Mouse (Mus musculus) liver, postnatal 0 days (tissue): ENCODE data around the gene Polr2i. TPM values are rescaled to one million over a fixed set of nuclear protein-coding genes. Genes with fewer than 3 reads are reported as not detected.

Experiments
- ATAC-seq: fragments of 200-750 bp; cut with Nextera tagmentation; 2 replicates; pipeline ENCODE4 v1.8.0; 2017; ENCODE audit warnings: mild to moderate bottlenecking, moderate library complexity
- DNase-seq: peaks from one replicate; pipeline ENCODE4 v3.0.0-alpha.2; 2016
- H3K27ac ChIP-seq: fragments of 300-500 bp; sonication (generic); 2 replicates; pipeline ENCODE4 v1.5.1; 2014; ENCODE audit warnings: antibody characterized with exemption, moderate library complexity, mild to moderate bottlenecking, low read depth
- H3K27me3 ChIP-seq: fragments of 300-500 bp; sonication (generic); 2 replicates; pipeline ENCODE4 v1.6.1; 2014; ENCODE audit warnings: low read length, control low read depth, mixed read lengths; ENCODE audit not compliant: insufficient read depth
- H3K36me3 ChIP-seq: fragments of 300-500 bp; sonication (generic); replicated peaks from 2 replicates; pipeline ENCODE4 v1.6.1; 2014; ENCODE audit warnings: mild to moderate bottlenecking, control low read depth, low read length, moderate library complexity, mixed read lengths; ENCODE audit not compliant: insufficient read depth
- H3K4me1 ChIP-seq: fragments of 300-500 bp; sonication (generic); 2 replicates; pipeline ENCODE4 v1.6.1; 2014; ENCODE audit warnings: antibody characterized with exemption, mild to moderate bottlenecking, control low read depth; ENCODE audit not compliant: insufficient read depth
- H3K4me2 ChIP-seq: fragments of 300-500 bp; sonication (generic); 2 replicates; pipeline ENCODE4 v1.6.1; 2014; ENCODE audit warnings: low read depth, mild to moderate bottlenecking, low read length, moderate library complexity, mixed read lengths
- H3K4me3 ChIP-seq: fragments of 300-500 bp; sonication (generic); 2 replicates; pipeline ENCODE4 v1.5.1; 2014; ENCODE audit warnings: low read depth, low read length
- H3K9ac ChIP-seq: fragments of 300-500 bp; sonication (generic); replicated peaks from 2 replicates; pipeline ENCODE4 v1.6.1; 2014; ENCODE audit warnings: mild to moderate bottlenecking, moderate library complexity
- H3K9me3 ChIP-seq: fragments of 300-500 bp; sonication (generic); 2 replicates; pipeline ENCODE4 v1.6.1; 2016; ENCODE audit warnings: mild to moderate bottlenecking, control low read depth, low read length, mixed read lengths
- CTCF ChIP-seq: sonication (generic); IDR thresholded peaks from 2 replicates; pipeline ENCODE4 v1.5.1; 2016; ENCODE audit warnings: antibody characterized with exemption, low read depth
- EP300 ChIP-seq: IDR thresholded peaks from 2 replicates; pipeline ENCODE4 v1.6.1; 2016; ENCODE audit warnings: antibody characterized with exemption, low read depth, mild to moderate bottlenecking
- WGBS: fragments of 180-500 bp; shearing (Covaris S2); extraction: QIAGEN DNeasy Blood & Tissue Kit; methylation state at CpG from one replicate; pipeline ENCODE4 v1.1.7; 2014; ENCODE audit not compliant: insufficient replicate concordance; 5-methylcytosine and 5-hydroxymethylcytosine counted together
- polyA plus RNA-seq: library from polyadenylated mRNA; unstranded; fragments of >200 nt; fragmentation: Nextera tagmentation; extraction: Ambion mirVana; gene quantifications from 2 replicates; pipeline ENCODE4 v1.2.1, GENCODE M21; 2015

The Polr2i gene
- polyA plus RNA-seq, 1 experiment from 2014 or later = 42.9 TPM

DNA sequence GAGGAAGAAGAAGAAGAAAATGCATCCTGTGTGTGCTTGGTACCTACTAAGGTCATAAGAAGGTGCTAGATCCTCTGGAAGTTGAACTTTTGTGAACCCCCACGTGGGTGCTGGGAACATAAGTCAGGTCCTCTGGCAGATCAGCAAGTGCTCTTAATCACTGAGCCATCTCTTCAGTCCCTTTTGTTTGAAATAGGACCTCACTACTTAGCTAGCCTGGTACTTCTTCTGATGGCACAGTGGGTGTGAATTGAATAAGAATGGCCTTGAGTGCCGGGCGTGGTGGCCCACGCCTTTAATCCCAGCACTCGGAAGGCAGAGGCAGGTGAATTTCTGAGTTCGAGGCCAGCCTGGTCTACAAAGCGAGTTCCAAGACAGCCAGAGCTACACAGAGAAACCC, 34.2 kb downstream of the Polr2i start:
- peaks cover 19% of the 10 kb centered on the region for H3K36me3 ChIP-seq
- no peak overlapping the region for H3K9ac ChIP-seq
- H3K27ac ChIP-seq = no peak overlapping the region
- ATAC-seq = no peak
- TF ChIP-seq CTCF (no peak), EP300 (no peak)
- no peaks in the 10 kb centered on the region for H3K27me3 ChIP-seq
- H3K4me1 ChIP-seq = no peaks in the 10 kb centered on the region
- no peak for DNase-seq
- WGBS = 86% methylated on average over 7 of the region's 7 CpGs
- H3K4me3 ChIP-seq = no peak overlapping the region
- no peak overlapping the region for H3K4me2 ChIP-seq
- no peaks in the 10 kb centered on the region for H3K9me3 ChIP-seq

DNA sequence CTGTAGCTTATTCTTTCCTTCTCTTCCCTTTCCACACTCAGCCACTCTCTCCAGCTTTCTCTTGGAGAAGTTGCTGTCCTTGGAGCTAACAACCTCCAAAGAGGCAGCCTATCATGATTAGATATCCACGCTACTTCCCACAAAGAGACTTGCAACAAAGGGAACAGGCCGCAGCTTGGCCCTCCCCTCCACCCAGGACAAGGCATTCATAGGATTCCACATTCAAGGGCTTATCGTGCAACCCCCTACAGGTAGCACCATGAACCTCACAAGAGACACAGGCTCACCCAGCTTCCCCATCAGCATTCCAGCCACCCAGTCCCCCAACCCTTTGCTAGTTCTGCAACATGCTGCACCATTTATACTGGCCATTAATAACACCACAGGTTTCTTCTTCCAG, 35.0 kb downstream of the Polr2i start:
- no peak for DNase-seq
- ATAC-seq = no peak
- peaks cover 17% of the 10 kb centered on the region for H3K36me3 ChIP-seq

GRCm38 (mm10) chr7:30269641-30270040, 37.9 kb downstream of the Polr2i start:
- Histone ChIP-seq H3K9me3 (no peaks in the 10 kb centered on the region), H3K9ac (no peak overlapping the region), H3K4me2 (no peak overlapping the region), H3K36me3 (peaks cover 12% of the 10 kb centered on the region; the same call in 1 of the 2 replicates), H3K4me3 (no peak overlapping the region), H3K4me1 (no peaks in the 10 kb centered on the region), H3K27me3 (no peaks in the 10 kb centered on the region), H3K27ac (no peak overlapping the region)
- WGBS = 78% methylated on average over 4 of the region's 4 CpGs
- TF ChIP-seq EP300 (no peak), CTCF (no peak)
- DNase-seq (no peak), ATAC-seq (no peak)

More for the DNA sequence above, 35.0 kb downstream of the Polr2i start:
- Histone ChIP-seq H3K4me3 (no peak overlapping the region), H3K4me1 (no peaks in the 10 kb centered on the region), H3K27ac (no peak overlapping the region), H3K27me3 (no peaks in the 10 kb centered on the region), H3K9me3 (no peaks in the 10 kb centered on the region), H3K4me2 (no peak overlapping the region), H3K9ac (no peak overlapping the region)
- TF ChIP-seq EP300 (no peak), CTCF (no peak)
- 85% methylated on average over 3 of the region's 3 CpGs for WGBS

- Histone ChIP-seq H3K9me3 (no peaks in the 10 kb centered on the region), H3K9ac (no peak overlapping the region), H3K4me3 (no peak overlapping the region), H3K27me3 (no peaks in the 10 kb centered on the region), H3K36me3 (peaks cover 7% of the 10 kb centered on the region), H3K4me2 (no peak overlapping the region), H3K27ac (no peak overlapping the region), H3K4me1 (peaks cover 3% of the 10 kb centered on the region)
- TF ChIP-seq EP300 = no peak
- no peak for TF ChIP-seq CTCF
- WGBS = 71% methylated on average over 6 of the region's 6 CpGs
- ATAC-seq (no peak), DNase-seq (no peak)
Measured at GRCm38 (mm10) chr7:30274383-30274782, 42.6 kb downstream of the Polr2i start.

DNA sequence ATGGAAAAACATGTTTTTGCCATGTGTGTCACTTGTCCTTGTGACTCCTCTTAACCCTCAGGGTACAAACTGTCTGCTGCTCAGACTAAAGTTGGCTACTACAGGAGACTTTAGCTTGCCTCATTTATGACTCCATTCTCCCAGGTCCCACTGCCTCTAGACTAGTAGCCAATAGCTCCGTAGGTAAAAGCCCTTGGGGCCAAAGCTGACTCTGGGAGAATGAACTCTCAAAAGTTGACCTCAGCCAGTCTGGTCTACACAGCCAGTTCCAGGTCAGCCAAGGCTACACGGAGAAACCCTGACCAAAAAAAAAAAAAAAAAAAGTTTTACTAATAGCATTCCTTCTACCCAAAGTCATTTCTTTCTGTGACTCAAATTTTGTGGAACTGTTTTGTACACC, 47.2 kb downstream of the Polr2i start:
- Histone ChIP-seq H3K9me3 (no peaks in the 10 kb centered on the region), H3K27me3 (no peaks in the 10 kb centered on the region), H3K27ac (no peak overlapping the region), H3K9ac (peak overlapping the region; percentile 77), H3K36me3 (no peaks in the 10 kb centered on the region; the same call in 1 of the 2 replicates), H3K4me1 (peaks cover 15% of the 10 kb centered on the region), H3K4me2 (peak overlapping the region; percentile 97), H3K4me3 (peak overlapping the region; percentile 87)
- ATAC-seq (no peak), DNase-seq (no peak)
- no peak for TF ChIP-seq CTCF
- no peak for TF ChIP-seq EP300
- 47% methylated on average over 2 of the region's 2 CpGs for WGBS

DNA sequence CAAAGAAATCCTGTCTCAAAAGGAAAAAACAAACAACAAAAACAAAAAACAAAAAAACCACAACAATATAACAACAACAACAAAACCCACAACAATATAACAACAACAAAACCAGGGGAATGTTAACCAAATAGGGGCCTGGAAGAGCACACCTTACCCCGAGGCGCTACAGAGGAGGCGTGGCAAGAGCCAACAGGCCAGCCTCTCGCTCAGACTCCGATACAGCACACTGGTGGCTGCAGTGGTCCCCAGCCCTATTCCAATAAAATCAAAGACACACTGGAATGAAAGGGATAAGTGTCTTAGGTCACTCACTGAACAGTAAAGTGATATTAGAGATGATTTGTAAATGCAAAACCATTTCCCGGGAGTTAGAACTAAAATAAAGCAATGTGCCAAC, 47.8 kb downstream of the Polr2i start:
- H3K27me3 ChIP-seq = no peaks in the 10 kb centered on the region
- H3K4me1 ChIP-seq = peaks cover 15% of the 10 kb centered on the region
- peak overlapping the region; percentile 77 for H3K9ac ChIP-seq
- no peak for TF ChIP-seq CTCF
- TF ChIP-seq EP300 = no peak
- H3K4me2 ChIP-seq = peak overlapping the region; percentile 97
- peak overlapping the region; percentile 87 for H3K4me3 ChIP-seq
- ATAC-seq = no peak
- no peaks in the 10 kb centered on the region for H3K9me3 ChIP-seq
- no peak for DNase-seq
- 1% methylated on average over 6 of the region's 6 CpGs for WGBS
- H3K36me3 ChIP-seq = no peaks in the 10 kb centered on the region; the same call in 1 of the 2 replicates
- H3K27ac ChIP-seq = peak overlapping the region; percentile 96
